Mouse (Mus musculus) lung, adult 2 months (tissue): ENCODE measurements at regions not wholly inside any gene's neighbourhood (a gene's known extent, or its start where the extent isn't known, plus 50 kb on each side); places are given as distances from the start of the nearest gene placed in this dataset.

Experiments
- DNase-seq: peaks from one replicate; pipeline ENCODE4 v3.0.0; 2022
- H3K4me1 ChIP-seq: fragments of 200-500 bp; 2 replicates; pipeline ENCODE4 v1.6.1; 2011; ENCODE audit warnings: low read length; ENCODE audit not compliant: control insufficient read depth, insufficient read depth
- H3K4me3 ChIP-seq: fragments of 200-500 bp; replicated peaks from 2 replicates; pipeline ENCODE3; 2011; ENCODE audit warnings: low read depth, mild to moderate bottlenecking, control low read depth, low read length; ENCODE audit errors: extremely low read depth
- CTCF ChIP-seq: fragments of 200-500 bp; IDR thresholded peaks from 2 replicates; pipeline ENCODE4 v1.5.1; 2011; ENCODE audit warnings: mild to moderate bottlenecking, low read length, control low read depth; ENCODE audit not compliant: insufficient read depth
- POLR2A ChIP-seq: fragments of 200-500 bp; IDR thresholded peaks from 2 replicates; pipeline ENCODE4 v1.6.1; 2011; ENCODE audit warnings: low read depth, mild to moderate bottlenecking, control low read depth, low read length, borderline replicate concordance; ENCODE audit errors: extremely low read depth
- WGBS: fragments of 180-500 bp; shearing (Covaris S2); methylation state at CpG from one replicate; pipeline ENCODE4 v1.1.7; 2018; 5-methylcytosine and 5-hydroxymethylcytosine counted together

DNA sequence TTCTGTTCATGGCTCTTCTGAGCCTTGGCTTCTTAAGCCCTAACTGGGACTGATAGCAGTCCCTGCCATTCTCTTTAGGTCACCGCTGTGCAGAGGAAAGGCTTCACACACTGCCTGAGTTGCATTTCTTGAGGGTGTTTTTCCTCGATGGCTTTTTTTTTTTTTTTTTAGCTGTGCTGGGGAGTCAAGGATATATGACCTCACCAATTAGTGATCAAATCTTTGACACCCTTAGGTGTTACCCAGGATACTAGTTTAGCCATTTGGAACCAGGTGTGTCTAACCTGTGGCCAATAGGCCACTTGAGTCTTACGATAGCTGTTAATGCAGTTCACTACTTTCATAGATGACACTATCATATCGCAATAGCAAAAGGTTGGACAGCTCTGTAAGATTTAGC is 1247.5 kb upstream of the A1bg start:
- TF ChIP-seq CTCF (no peak), POLR2A (no peak)
- Histone ChIP-seq H3K4me1 (peaks cover 13% of the 10 kb centered on the region), H3K4me3 (no peak overlapping the region)
- no peak for DNase-seq
- WGBS: 81% methylated on average over 4 of the region's 4 CpGs

DNA sequence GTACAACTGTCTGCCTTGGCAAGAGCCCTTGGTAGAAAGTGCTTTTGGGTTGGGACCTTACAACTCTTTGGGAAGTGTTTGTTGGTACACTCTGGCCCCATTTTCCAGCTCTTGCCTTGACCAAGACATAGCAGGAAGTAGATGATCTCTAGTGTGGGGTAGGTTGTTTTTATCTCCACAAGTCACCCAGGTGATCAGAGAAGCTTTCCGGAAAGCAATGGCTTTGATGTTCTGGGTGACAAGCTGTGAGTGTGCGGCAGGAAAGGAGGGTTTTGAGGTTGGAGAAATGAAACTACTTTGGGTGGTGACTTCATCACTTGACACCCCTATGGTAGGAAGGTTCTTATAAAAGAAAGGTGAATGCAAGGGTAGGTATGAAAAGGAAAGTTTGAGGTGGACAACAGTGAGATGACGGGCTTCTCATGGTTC is 1246.8 kb upstream of the A1bg start:
- no peak for TF ChIP-seq CTCF
- TF ChIP-seq POLR2A: no peak
- H3K4me1 ChIP-seq: peaks cover 13% of the 10 kb centered on the region
- no peak for DNase-seq

DNA sequence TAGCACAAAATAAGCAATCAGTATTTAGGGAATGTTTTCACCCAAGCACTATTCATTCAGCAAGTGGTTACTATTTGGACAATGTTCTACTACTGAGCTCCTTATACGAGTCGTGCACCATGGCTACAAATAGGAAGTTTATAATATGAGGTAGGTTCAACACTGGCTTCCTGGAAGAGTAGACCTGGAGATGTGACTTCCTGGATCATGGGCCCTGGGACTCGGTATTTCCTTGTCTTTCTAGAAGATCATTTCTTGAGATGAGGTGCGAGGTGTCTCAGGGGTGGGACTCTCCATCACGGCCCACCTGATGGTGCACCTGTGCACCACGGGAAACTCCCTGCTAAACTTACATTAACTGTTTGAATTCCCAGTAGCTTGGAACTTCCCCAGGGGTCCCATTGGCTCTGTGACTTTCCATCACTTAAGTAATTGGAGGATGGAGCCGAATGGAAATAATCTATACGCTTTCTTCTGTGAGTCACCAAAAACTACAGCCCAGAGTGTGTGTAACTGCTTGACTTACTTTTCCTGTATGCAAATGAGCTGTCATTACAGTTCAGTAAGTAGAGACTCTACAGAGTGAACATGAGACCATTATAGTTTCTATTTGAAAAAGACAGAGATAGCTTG is 1246.3 kb upstream of the A1bg start:
- no peak for DNase-seq
- no peak overlapping the region for H3K4me3 ChIP-seq
- TF ChIP-seq CTCF: no peak
- no peak for TF ChIP-seq POLR2A
- 76% methylated on average over 8 of the region's 8 CpGs for WGBS
- peaks cover 12% of the 10 kb centered on the region for H3K4me1 ChIP-seq

More for the DNA sequence above, 1246.8 kb upstream of the A1bg start:
- WGBS: 89% methylated on average over 3 of the region's 3 CpGs
- no peak overlapping the region for H3K4me3 ChIP-seq

DNA sequence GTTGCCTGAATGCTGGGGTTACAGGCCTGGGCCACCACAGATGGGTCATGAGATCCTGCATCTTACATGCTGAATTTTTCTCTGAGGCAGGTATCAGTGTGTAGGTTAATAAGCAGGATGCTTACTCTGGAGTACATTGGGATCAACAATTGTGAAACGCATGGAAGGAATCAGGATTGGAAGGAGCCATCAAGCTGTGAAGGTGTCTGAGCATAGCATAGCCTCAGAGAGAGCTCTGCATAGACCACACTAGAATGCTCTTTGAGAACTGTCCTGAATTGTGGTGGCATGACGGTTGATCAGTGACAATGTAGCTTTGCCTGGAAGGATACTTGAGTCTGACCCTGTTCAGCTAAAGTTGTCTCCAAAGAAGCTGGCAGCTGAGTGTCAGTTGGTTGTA is 1245.7 kb upstream of the A1bg start:
- DNase-seq: no peak
- H3K4me1 ChIP-seq: peaks cover 8% of the 10 kb centered on the region; the same call in 1 of the 2 replicates
- no peak for TF ChIP-seq CTCF
- no peak for TF ChIP-seq POLR2A
- H3K4me3 ChIP-seq: no peak overlapping the region
- WGBS: 96% methylated on average over 2 of the region's 2 CpGs

DNA sequence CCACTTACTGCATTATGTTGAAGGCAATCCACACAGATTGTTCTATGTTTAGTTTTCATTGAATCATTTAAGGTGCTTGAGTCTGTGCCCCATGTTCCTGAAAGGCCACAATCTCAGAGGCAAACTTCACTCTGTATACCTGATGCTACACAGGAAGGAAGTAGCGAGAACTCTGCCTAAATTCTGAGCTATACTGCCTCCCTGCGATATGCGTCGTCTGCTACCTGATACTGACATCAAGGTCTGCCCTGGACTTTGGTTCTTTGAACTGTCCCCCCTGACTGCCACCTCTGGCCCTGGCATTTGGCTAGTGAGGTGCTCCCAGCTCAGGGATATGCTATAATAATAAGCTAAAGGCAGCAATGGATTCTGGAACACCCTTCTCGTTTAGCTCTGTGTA is 1244.0 kb upstream of the A1bg start:
- no peak for DNase-seq
- 85% methylated on average over 5 of the region's 5 CpGs for WGBS
- TF ChIP-seq CTCF: no peak
- no peak for TF ChIP-seq POLR2A

DNA sequence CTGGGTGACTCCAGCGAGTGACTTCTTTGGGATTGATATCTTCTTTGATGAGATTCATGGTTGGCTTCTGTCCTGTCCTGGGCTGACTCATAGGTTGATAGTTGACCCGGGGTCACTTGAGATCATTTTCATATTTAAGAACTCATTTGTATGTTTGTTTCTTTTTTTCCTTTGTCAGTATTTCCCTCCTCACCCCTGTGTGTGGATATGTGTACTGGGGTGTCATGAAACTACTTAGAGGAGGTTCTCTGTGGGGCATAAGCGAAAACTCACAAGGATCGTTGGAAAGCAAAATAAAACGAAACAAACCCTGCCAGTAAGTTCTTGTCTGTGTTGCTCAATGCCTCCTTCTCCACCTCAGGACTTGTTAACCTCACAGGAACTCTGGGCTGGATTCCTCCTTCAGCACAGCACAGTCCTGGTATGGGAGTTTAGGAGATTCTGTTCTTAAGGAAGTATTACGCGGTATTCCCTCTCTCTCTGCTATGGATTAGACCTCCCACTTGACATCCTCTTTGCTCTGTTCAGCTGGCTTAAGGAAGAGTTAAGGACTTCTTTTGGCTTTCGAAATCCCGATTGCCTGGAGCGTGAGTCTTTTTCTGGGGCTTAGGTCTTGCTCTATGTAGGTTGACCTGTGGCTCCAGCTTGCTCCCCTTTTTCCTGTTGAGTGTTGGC is 1243.2 kb upstream of the A1bg start:
- WGBS: 78% methylated on average over 10 of the region's 10 CpGs
- TF ChIP-seq POLR2A (no peak), CTCF (no peak)
- no peak overlapping the region for H3K4me3 ChIP-seq
- DNase-seq: no peak
- H3K4me1 ChIP-seq: peaks cover 5% of the 10 kb centered on the region; the same call in 1 of the 2 replicates

More for the DNA sequence above, 1244.0 kb upstream of the A1bg start:
- peaks cover 5% of the 10 kb centered on the region; the same call in 1 of the 2 replicates for H3K4me1 ChIP-seq
- no peak overlapping the region for H3K4me3 ChIP-seq

DNA sequence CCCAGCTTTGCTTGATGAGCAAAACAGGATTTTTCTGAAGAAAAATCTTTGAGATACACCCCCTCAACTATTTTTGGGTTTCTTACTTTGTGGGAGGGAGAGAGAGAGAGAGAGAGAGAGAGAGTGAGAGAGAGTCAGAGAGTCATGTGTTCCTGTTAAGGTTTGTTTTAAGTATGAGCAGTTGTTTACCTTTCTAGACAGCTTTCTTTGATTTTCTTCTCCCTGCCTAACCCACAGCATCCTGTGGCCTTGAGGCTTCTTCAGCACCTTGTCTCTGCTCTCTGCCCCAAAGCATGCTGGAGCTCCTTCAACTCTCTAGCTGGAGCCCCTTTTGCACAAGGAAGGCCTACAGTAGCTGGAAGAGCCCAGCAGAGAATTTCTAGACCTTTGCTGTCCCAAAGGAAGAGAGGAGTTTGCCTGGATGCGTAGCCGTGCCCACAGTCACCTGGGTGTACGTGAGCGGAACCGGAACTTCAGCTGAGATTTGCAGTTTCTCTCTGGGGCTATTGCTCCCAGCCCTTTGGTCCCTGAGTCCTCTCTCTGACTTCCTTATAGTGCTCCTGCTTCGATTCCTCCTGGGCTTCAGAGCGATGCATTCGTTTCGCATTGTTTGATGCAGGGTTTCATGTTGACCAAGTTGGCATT is 1242.1 kb upstream of the A1bg start:
- TF ChIP-seq POLR2A (no peak), CTCF (no peak)
- H3K4me1 ChIP-seq: peaks cover 5% of the 10 kb centered on the region; the same call in 1 of the 2 replicates
- 91% methylated on average over 9 of the region's 9 CpGs for WGBS
- H3K4me3 ChIP-seq: no peak overlapping the region
- no peak for DNase-seq

DNA sequence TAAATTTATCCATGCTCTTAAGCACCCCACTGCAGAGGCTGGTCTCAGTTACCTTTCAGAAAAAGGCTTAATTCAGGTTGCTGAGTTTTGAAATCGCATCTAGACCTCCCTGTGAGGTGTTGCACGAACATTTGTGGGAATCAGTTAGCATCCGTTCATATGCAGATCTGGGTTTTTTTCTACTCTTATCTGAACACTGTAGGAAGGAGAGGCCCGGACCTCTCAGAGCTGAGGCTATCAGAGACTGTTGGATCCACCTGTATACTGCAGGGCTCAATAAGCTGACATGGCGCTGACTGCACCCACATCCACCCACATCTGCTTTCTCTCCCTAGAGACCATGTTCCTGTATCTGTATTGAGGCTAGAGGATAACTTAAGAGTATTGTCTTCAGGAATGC is 1240.4 kb upstream of the A1bg start:
- Histone ChIP-seq H3K4me1 (peaks cover 3% of the 10 kb centered on the region; the same call in 1 of the 2 replicates), H3K4me3 (no peak overlapping the region)
- no peak for DNase-seq
- 91% methylated on average over 5 of the region's 5 CpGs for WGBS
- TF ChIP-seq POLR2A: no peak
- no peak for TF ChIP-seq CTCF

DNA sequence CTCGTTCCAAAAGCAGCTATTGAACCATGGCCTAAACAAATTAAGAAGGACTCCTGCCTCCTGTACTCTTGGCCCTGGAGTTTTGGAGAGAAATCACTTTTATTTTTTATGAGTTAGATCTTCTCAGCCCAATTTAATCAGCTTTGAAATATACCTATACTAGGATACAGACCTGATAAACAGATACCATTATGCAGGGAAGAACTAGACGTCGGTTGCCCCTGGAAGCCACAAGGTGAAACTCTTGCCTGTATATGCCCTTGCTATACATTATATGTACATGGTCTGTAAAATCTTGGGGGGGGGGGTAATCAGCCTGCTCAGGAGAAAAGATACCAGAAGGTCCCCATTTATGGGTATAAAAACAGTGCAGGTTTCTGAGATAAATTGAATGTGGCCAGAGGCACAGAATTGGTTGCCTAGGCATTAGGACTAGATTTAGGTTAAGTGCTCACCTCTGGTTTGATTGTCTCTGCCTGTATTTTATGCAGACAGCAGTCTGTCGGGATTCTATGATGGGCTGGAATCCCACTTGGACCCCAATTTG is 1239.9 kb upstream of the A1bg start:
- 84% methylated on average over 4 of the region's 4 CpGs for WGBS

More for the DNA sequence above, 1239.9 kb upstream of the A1bg start:
- TF ChIP-seq CTCF (no peak), POLR2A (no peak)
- Histone ChIP-seq H3K4me1 (peaks cover 3% of the 10 kb centered on the region; the same call in 1 of the 2 replicates), H3K4me3 (no peak overlapping the region)
- DNase-seq: no peak
